Mouse (Mus musculus) bone marrow, adult 2 months (tissue): ENCODE measurements around the gene Nfkbia.

ENCODE experiments used
- CTCF ChIP-seq: fragments of 200-500 bp; IDR thresholded peaks from 2 replicates; pipeline ENCODE4 v1.5.1; 2011; ENCODE audit warnings: low read length, control low read depth; ENCODE audit not compliant: control insufficient read depth, insufficient read depth
- POLR2A ChIP-seq: fragments of 200-500 bp; IDR thresholded peaks from 2 replicates; pipeline ENCODE4 v1.6.1; 2011; ENCODE audit warnings: low read depth, mild to moderate bottlenecking, control low read depth, low read length, borderline replicate concordance; ENCODE audit not compliant: control insufficient read depth

- TF ChIP-seq POLR2A (no peak), CTCF (no peak)
Observed at GRCm38 (mm10) chr12:55453924-55454323, 38.5 kb downstream of the Nfkbia start.
